Mouse (Mus musculus) CD4-positive helper T cell, adult 2 months (primary cell): ENCODE measurements at regions not wholly inside any gene's neighbourhood (a gene's known extent, or its start where the extent isn't known, plus 50 kb on each side); places are given as distances from the start of the nearest gene placed in this dataset.

ENCODE experiments used
- DNase-seq: peaks from one replicate; pipeline ENCODE4 v3.0.0-alpha.2; 2012; ENCODE audit warnings: low read depth, missing footprints, low spot score

DNA sequence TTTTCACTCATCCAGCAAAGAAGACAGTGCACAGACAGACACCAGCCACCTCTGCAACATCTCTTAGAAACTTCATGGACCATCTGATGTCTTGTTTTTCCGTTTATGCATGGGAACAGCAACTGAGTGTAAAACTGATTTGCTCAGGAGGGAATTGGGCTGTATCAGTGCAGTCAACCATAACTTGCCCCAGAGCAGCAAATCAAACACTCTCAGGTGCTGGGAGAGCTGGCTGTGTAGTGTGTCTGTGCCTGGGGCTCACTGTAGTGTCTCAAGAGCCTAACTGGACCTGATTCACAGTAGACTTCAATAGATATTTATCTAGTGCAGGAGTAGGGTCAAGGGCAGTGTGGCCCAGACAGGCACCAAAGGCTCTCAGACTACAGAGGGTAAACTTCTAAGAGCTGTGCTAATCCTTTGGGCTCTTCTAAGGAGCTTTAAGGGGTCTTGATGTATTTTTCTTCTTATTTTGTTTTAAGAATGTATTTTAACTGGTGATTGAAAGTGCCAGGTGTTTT lies 50.3 kb upstream of the C1qtnf3 start:
- no peak for DNase-seq
